Mouse (Mus musculus): ENCODE results near the gene S100a4. TPM values are rescaled to one million over a fixed set of nuclear protein-coding genes. Genes with fewer than 3 reads are reported as not detected.
A peak's percentile ranks its signal among the peaks of the same experiment; 100 is the strongest.

The S100a4 gene
- polyA plus RNA-seq, 1 experiment from 2014 or later: 1.2 TPM

DNA sequence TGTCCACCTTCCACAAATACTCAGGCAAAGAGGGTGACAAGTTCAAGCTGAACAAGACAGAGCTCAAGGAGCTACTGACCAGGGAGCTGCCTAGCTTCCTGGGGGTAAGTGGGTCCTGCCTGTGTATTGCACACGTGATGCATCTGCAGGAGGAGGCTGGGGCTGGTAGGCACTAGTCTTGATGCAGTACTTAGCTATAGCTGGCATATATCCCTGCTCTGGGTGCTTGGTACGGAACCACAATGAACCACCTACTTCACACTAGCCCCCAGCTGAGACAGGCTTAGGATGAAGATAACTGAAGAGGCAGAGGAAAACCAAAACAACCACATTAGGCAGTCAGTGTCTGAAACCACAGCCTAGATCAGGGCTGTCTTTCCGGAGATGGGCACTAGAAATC is 1.5 kb downstream of the S100a4 start:
- ATAC-seq (ENCODE audit: low FRiP score) (no peak), DNase-seq (ENCODE audit: low spot score) (no peak)
- H3K27ac ChIP-seq: no peak overlapping the region
- no peaks in the 10 kb centered on the region for H3K36me3 ChIP-seq (replicated peaks; ENCODE audit: control insufficient read depth, insufficient read depth)
- WGBS: 82% methylated on average over 3 of the region's 3 CpGs
- no peaks in the 10 kb centered on the region for H3K9me3 ChIP-seq (ENCODE audit: control insufficient read depth, low read length)
- no peaks in the 10 kb centered on the region for H3K27me3 ChIP-seq (ENCODE audit: control insufficient read depth, insufficient read depth, low read length)
- no peak overlapping the region for H3K4me2 ChIP-seq (replicated peaks)
- 0 out of 2 replicates have a peak, but pooled peaks cover 5% of the 10 kb centered on the region for H3K4me1 ChIP-seq (replicated peaks; ENCODE audit: control insufficient read depth, insufficient read depth, low read length)
- no peak overlapping the region for H3K4me3 ChIP-seq (replicated peaks; ENCODE audit: low read length)
- H3K9ac ChIP-seq: no peak overlapping the region

DNA sequence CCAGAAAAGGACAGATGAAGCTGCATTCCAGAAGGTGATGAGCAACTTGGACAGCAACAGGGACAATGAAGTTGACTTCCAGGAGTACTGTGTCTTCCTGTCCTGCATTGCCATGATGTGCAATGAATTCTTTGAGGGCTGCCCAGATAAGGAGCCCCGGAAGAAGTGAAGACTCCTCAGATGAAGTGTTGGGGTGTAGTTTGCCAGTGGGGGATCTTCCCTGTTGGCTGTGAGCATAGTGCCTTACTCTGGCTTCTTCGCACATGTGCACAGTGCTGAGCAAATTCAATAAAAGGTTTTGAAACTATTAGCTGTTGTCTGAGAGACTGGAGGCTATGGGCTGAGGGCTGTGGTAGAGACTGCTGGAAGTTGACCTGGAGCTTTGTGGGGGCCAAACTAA is 2.2 kb downstream of the S100a4 start:
- no peak overlapping the region for H3K9ac ChIP-seq

DNA sequence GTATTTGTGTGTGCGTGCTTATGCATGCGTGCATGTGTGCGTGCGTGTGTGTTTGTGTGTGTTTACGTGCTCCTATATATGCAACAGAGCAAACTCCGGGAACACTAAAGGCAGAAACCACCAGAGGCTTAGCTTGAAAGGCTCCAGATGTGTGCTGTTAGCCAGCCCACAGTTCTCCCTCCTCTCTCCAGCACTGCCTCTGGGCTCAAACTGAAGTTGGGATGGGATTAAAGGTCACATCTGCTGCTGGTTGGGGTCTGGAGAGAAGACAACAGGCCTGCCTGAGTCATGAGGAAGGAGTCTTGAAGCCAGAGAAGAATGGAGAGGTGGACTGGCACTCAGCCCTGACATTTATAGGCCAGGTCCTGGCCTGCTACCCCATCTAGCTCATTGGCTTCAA is 2.6 kb downstream of the S100a4 start:
- DNase-seq (ENCODE audit: low spot score): no peak
- Histone ChIP-seq H3K4me2 (replicated peaks) (no peak overlapping the region), H3K4me3 (replicated peaks; ENCODE audit: low read length) (no peak overlapping the region), H3K9ac (no peak overlapping the region), H3K4me1 (replicated peaks; ENCODE audit: control insufficient read depth, insufficient read depth, low read length) (0 out of 2 replicates have a peak, but pooled peaks cover 5% of the 10 kb centered on the region), H3K36me3 (replicated peaks; ENCODE audit: control insufficient read depth, insufficient read depth) (no peaks in the 10 kb centered on the region), H3K9me3 (ENCODE audit: control insufficient read depth, low read length) (no peaks in the 10 kb centered on the region), H3K27me3 (ENCODE audit: control insufficient read depth, insufficient read depth, low read length) (no peaks in the 10 kb centered on the region), H3K27ac (no peak overlapping the region)
- 93% methylated on average over 6 of the region's 6 CpGs for WGBS
- ATAC-seq (ENCODE audit: low FRiP score): no peak

More for the DNA sequence above, 2.2 kb downstream of the S100a4 start:
- Histone ChIP-seq H3K9me3 (ENCODE audit: control insufficient read depth, low read length) (no peaks in the 10 kb centered on the region), H3K4me1 (replicated peaks; ENCODE audit: control insufficient read depth, insufficient read depth, low read length) (0 out of 2 replicates have a peak, but pooled peaks cover 5% of the 10 kb centered on the region), H3K27ac (no peak overlapping the region), H3K27me3 (ENCODE audit: control insufficient read depth, insufficient read depth, low read length) (no peaks in the 10 kb centered on the region), H3K4me3 (replicated peaks; ENCODE audit: low read length) (no peak overlapping the region), H3K4me2 (replicated peaks) (no peak overlapping the region), H3K36me3 (replicated peaks; ENCODE audit: control insufficient read depth, insufficient read depth) (no peaks in the 10 kb centered on the region)
- no peak for DNase-seq (ENCODE audit: low spot score)
- 96% methylated on average over 2 of the region's 2 CpGs for WGBS
- no peak for ATAC-seq (ENCODE audit: low FRiP score)

DNA sequence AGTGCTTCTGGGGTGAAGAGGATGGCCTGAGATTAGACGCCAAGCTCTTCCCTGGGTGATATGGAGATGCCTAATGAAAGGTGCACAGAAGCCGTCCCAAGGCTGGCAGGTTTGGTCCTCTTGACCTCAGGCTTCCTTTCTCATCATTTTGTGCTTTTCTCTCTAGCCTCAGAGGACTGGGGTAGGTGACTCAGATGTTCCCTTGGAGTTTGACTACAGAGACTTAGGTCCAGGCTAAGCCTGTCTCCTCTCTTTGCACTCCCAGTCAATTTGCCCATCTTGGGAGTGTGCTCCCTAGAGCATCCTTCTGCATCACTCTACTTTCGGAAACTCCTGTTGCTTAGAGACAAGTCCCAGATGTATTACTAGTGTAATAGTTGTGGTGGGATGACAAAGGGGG is 3.8 kb downstream of the S100a4 start:
- no peaks in the 10 kb centered on the region for H3K9me3 ChIP-seq (ENCODE audit: control insufficient read depth, low read length)
- WGBS: 86% methylated on average over 3 of the region's 3 CpGs
- ATAC-seq (ENCODE audit: low FRiP score): no peak

DNA sequence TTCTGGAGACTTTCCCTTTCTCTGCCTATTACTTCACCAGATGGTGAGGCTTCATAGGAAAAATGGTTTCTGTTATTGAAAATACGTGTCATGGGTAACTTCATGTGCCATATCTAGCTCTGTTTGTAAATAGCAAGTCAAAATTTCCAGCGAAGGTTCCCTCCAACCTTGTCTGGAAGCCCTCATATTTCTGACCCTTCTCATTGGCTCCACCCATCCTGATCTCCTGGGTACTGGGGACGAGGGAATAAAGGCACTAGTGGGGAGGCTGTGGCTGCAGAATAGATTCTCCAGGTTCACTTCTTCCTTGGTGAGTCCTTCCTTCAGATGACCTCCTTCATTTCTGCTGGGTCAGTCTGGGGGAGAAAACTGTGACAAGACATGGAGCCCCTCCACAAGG is 4.7 kb downstream of the S100a4 start, which contains the start of gene S100a5:
Gene S100a5 (plus strand): TSS at position 301 of the 400 bp plus-strand sequence.
- Histone ChIP-seq H3K4me2 (replicated peaks) (no peak within 1 kb of the TSS), H3K27me3 (ENCODE audit: control insufficient read depth, insufficient read depth, low read length) (no peaks in the 10 kb centered on the region), H3K4me3 (replicated peaks; ENCODE audit: low read length) (no peak within 1 kb of the TSS), H3K4me1 (replicated peaks; ENCODE audit: control insufficient read depth, insufficient read depth, low read length) (0 out of 2 replicates have a peak, but pooled peaks cover 5% of the 10 kb centered on the region), H3K36me3 (replicated peaks; ENCODE audit: control insufficient read depth, insufficient read depth) (no peaks in the 10 kb centered on the region), H3K27ac (no peak within 1 kb of the TSS), H3K9me3 (ENCODE audit: control insufficient read depth, low read length) (no peaks in the 10 kb centered on the region), H3K9ac (no peak within 1 kb of the TSS)
- ATAC-seq (ENCODE audit: low FRiP score) (no peak), DNase-seq (ENCODE audit: low spot score) (no peak)
- 68% methylated on average over 3 of the region's 3 CpGs for WGBS

More for the DNA sequence above, 3.8 kb downstream of the S100a4 start:
- Histone ChIP-seq H3K4me2 (replicated peaks) (no peak overlapping the region), H3K4me3 (replicated peaks; ENCODE audit: low read length) (no peak overlapping the region), H3K27me3 (ENCODE audit: control insufficient read depth, insufficient read depth, low read length) (no peaks in the 10 kb centered on the region), H3K4me1 (replicated peaks; ENCODE audit: control insufficient read depth, insufficient read depth, low read length) (0 out of 2 replicates have a peak, but pooled peaks cover 5% of the 10 kb centered on the region), H3K9ac (no peak overlapping the region), H3K36me3 (replicated peaks; ENCODE audit: control insufficient read depth, insufficient read depth) (no peaks in the 10 kb centered on the region), H3K27ac (no peak overlapping the region)
- no peak for DNase-seq (ENCODE audit: low spot score)

DNA sequence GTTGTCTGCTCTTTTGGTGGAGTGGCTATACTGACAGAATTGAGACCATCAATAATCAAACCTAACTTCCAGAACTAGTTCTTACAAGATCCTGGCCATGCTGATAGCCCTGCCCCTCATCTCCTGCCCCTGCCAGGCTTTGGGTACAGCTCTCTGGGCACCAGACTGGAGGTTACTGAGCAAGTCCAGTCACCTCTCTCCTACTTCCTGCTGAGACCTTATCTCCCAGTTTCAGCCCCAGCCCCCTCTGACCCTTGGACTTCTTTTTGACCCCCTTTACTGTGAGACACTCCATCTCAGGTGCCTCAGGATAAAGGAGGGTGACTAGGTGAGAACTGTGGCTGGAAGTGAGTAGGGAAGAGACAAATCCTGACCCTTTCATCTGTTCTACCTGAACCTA is 5.5 kb downstream of the S100a4 start:
- Histone ChIP-seq H3K9ac (no peak overlapping the region), H3K4me2 (replicated peaks) (no peak overlapping the region), H3K4me1 (replicated peaks; ENCODE audit: control insufficient read depth, insufficient read depth, low read length) (0 out of 2 replicates have a peak, but pooled peaks cover 5% of the 10 kb centered on the region), H3K36me3 (replicated peaks; ENCODE audit: control insufficient read depth, insufficient read depth) (no peaks in the 10 kb centered on the region), H3K27ac (no peak overlapping the region), H3K27me3 (ENCODE audit: control insufficient read depth, insufficient read depth, low read length) (0 out of 2 replicates have a peak, but pooled peaks cover 4% of the 10 kb centered on the region), H3K4me3 (replicated peaks; ENCODE audit: low read length) (no peak overlapping the region), H3K9me3 (ENCODE audit: control insufficient read depth, low read length) (no peaks in the 10 kb centered on the region)
- DNase-seq (ENCODE audit: low spot score) (no peak), ATAC-seq (ENCODE audit: low FRiP score) (no peak)

DNA sequence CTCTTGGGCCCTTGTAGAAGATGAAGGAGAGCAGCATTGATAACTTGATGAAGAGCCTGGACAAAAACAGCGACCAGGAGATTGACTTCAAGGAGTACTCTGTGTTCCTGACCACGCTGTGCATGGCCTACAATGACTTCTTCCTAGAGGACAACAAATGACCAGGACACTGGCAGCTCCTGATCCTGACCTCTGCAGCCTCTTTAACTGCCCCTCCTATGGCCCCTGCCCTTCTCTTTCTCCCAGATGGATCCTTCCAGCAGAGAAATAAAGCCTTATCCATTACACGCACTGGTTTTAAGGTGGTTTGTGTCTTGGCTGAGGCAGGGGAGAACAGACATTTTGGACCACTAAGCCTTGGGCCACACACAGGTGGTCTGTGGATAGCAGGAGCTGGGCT is 7.9 kb downstream of the S100a4 start:
- 85% methylated on average over 3 of the region's 3 CpGs for WGBS
- Histone ChIP-seq H3K4me3 (replicated peaks; ENCODE audit: low read length) (no peak overlapping the region), H3K9ac (no peak overlapping the region), H3K27me3 (ENCODE audit: control insufficient read depth, insufficient read depth, low read length) (0 out of 2 replicates have a peak, but pooled peaks cover 4% of the 10 kb centered on the region), H3K36me3 (replicated peaks; ENCODE audit: control insufficient read depth, insufficient read depth) (no peaks in the 10 kb centered on the region), H3K4me2 (replicated peaks) (no peak overlapping the region), H3K27ac (no peak overlapping the region), H3K9me3 (ENCODE audit: control insufficient read depth, low read length) (no peaks in the 10 kb centered on the region), H3K4me1 (replicated peaks; ENCODE audit: control insufficient read depth, insufficient read depth, low read length) (no peaks in the 10 kb centered on the region)
- ATAC-seq (ENCODE audit: low FRiP score) (no peak), DNase-seq (ENCODE audit: low spot score) (no peak)

DNA sequence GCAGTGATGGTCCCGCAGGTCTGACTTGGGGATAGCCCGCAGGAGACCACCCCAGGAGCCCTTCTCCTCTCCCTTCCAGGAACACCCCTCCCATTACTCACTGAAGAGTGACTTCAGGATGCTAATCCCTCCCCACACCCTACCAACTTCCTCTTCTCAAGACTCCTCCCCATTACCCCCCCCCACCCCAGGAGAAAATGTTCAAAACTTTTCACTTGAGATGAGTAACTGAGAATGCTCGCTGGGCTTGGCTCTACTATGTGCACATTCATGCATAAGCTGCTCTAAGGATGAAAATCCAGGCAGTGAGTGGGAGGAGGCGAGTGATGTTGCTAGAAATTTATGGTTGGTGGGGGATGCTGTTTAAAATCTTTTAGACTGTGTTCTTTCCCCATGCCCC is 8.5 kb downstream of the S100a4 start:
- Histone ChIP-seq H3K9ac (no peak overlapping the region), H3K27ac (no peak overlapping the region), H3K27me3 (ENCODE audit: control insufficient read depth, insufficient read depth, low read length) (0 out of 2 replicates have a peak, but pooled peaks cover 4% of the 10 kb centered on the region), H3K36me3 (replicated peaks; ENCODE audit: control insufficient read depth, insufficient read depth) (no peaks in the 10 kb centered on the region), H3K9me3 (ENCODE audit: control insufficient read depth, low read length) (no peaks in the 10 kb centered on the region), H3K4me1 (replicated peaks; ENCODE audit: control insufficient read depth, insufficient read depth, low read length) (no peaks in the 10 kb centered on the region), H3K4me3 (replicated peaks; ENCODE audit: low read length) (no peak overlapping the region), H3K4me2 (replicated peaks) (no peak overlapping the region)
- DNase-seq (ENCODE audit: low spot score): no peak
- WGBS: 75% methylated on average over 4 of the region's 4 CpGs
- no peak for ATAC-seq (ENCODE audit: low FRiP score)

DNA sequence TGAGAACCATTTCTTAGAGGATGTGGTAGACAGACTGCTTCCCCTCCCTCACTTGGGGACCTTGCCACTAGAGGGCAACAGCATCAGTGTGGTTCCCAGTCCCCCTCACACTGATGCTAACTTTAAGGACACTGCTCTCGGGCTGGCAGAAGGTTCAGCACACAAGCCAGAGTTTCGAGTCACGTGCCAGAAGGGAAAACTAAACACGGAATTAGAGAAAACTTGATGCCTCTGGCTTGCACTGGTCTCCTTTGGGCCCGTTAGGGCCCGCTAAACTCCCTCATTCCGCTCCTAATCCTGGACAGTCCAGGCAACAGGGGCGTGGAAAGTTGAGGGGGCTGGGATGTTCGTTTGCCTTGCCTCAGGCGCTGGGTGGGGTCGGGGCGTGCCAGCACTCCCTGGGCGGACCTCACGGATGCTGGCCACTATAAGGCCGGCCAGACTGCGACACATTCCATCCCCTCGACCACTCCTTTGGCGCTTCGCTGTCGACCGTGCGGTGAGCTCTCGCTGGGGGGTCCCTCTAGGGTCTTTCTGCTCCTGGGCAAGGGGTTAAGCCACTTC is 9.2 kb downstream of the S100a4 start, which contains the start of gene S100a6:
Gene S100a6 (plus strand): TSS at position 155 of the 564 bp plus-strand sequence.
- ATAC-seq (ENCODE audit: low FRiP score) (peak; percentile 56), DNase-seq (ENCODE audit: low spot score) (peak; percentile 50)
- Histone ChIP-seq H3K4me2 (replicated peaks) (peak within 1 kb of the TSS; percentile 62), H3K36me3 (replicated peaks; ENCODE audit: control insufficient read depth, insufficient read depth) (no peaks in the 10 kb centered on the region), H3K9me3 (ENCODE audit: control insufficient read depth, low read length) (no peaks in the 10 kb centered on the region), H3K4me1 (replicated peaks; ENCODE audit: control insufficient read depth, insufficient read depth, low read length) (no peaks in the 10 kb centered on the region), H3K27me3 (ENCODE audit: control insufficient read depth, insufficient read depth, low read length) (0 out of 2 replicates have a peak, but pooled peaks cover 4% of the 10 kb centered on the region), H3K4me3 (replicated peaks; ENCODE audit: low read length) (peak within 1 kb of the TSS; percentile 23), H3K9ac (no peak within 1 kb of the TSS), H3K27ac (no peak within 1 kb of the TSS)
- WGBS: 1% methylated on average over 23 of the region's 23 CpGs

All from hindbrain, embryonic 14.5 days (tissue).